Mouse (Mus musculus) limb, embryonic 14.5 days (tissue): ENCODE measurements around the gene Acp2. TPM values are rescaled to one million over a fixed set of nuclear protein-coding genes. Genes with fewer than 3 reads are reported as not detected.
A peak's percentile ranks its signal among the peaks of the same experiment; 100 is the strongest.

ENCODE experiments used
- ATAC-seq: fragments of 200-750 bp; cut with Nextera tagmentation; 2 replicates; pipeline ENCODE4 v1.8.0; 2017; ENCODE audit warnings: low read depth, moderate number of reproducible peaks, moderate TSS enrichment; ENCODE audit not compliant: low FRiP score
- DNase-seq: peaks from one replicate; pipeline ENCODE4 v3.0.0-alpha.2; 2015; ENCODE audit warnings: low spot score
- H3K27ac ChIP-seq: fragments of 300-500 bp; sonication (generic); replicated peaks from 2 replicates; pipeline ENCODE4 v1.5.1; 2014; ENCODE audit warnings: low read depth, mild to moderate bottlenecking, low read length, moderate library complexity, mixed read lengths
- H3K27me3 ChIP-seq: fragments of 300-500 bp; sonication (generic); 2 replicates; pipeline ENCODE4 v1.6.1; 2014; ENCODE audit warnings: low read length, mixed read lengths; ENCODE audit not compliant: control insufficient read depth, insufficient read depth
- H3K36me3 ChIP-seq: fragments of 300-500 bp; sonication (generic); 2 replicates; pipeline ENCODE4 v1.6.1; 2014; ENCODE audit warnings: mild to moderate bottlenecking, low read length, moderate library complexity, mixed read lengths; ENCODE audit not compliant: control insufficient read depth, insufficient read depth
- H3K4me1 ChIP-seq: fragments of 300-500 bp; sonication (generic); 2 replicates; pipeline ENCODE4 v1.6.1; 2014; ENCODE audit warnings: antibody characterized with exemption, low read length, mixed read lengths; ENCODE audit not compliant: control insufficient read depth, insufficient read depth
- H3K4me2 ChIP-seq: fragments of 300-500 bp; sonication (generic); replicated peaks from 2 replicates; pipeline ENCODE4 v1.6.1; 2014; ENCODE audit warnings: low read depth, mild to moderate bottlenecking, low read length, moderate library complexity; ENCODE audit not compliant: severe bottlenecking
- H3K4me3 ChIP-seq: fragments of 300-500 bp; sonication (generic); replicated peaks from 2 replicates; pipeline ENCODE4 v1.5.1; 2014; ENCODE audit warnings: low read length
- H3K9ac ChIP-seq: fragments of 300-500 bp; sonication (generic); 2 replicates; pipeline ENCODE4 v1.6.1; 2014; ENCODE audit warnings: mild to moderate bottlenecking, low read depth, low read length, moderate library complexity; ENCODE audit not compliant: severe bottlenecking
- H3K9me3 ChIP-seq: fragments of 300-500 bp; sonication (generic); 2 replicates; pipeline ENCODE4 v1.6.1; 2016; ENCODE audit warnings: low read length; ENCODE audit not compliant: control insufficient read depth
- POLR2A ChIP-seq: fragments of 200-500 bp; IDR thresholded peaks from 2 replicates; pipeline ENCODE4 v1.8.0; 2012; ENCODE audit warnings: inconsistent platforms, mild to moderate bottlenecking, moderate library complexity, borderline replicate concordance; ENCODE audit not compliant: insufficient read depth, insufficient read length; ENCODE audit errors: extremely low read depth
- WGBS: fragments of 180-500 bp; shearing (Covaris S2); extraction: QIAGEN DNeasy Blood & Tissue Kit; methylation state at CpG from one replicate; pipeline ENCODE4 v1.1.7; 2014; 5-methylcytosine and 5-hydroxymethylcytosine counted together
- polyA plus RNA-seq, 2 experiments: library from polyadenylated mRNA; depleted of rRNA in 1 of 2; stranded (reverse) in 1 of 2; unstranded in 1 of 2; fragments of >200 nt; fragmentation: Nextera tagmentation in 1 of 2; extraction: Ambion mirVana in 1 of 2; gene quantifications; 2 replicates each; pipeline versions ENCODE4 v1.2.1 to v1.2.3; 2012 to 2014

The Acp2 gene
- polyA plus RNA-seq, 2 experiments = 29.9 to 31.6 TPM

DNA sequence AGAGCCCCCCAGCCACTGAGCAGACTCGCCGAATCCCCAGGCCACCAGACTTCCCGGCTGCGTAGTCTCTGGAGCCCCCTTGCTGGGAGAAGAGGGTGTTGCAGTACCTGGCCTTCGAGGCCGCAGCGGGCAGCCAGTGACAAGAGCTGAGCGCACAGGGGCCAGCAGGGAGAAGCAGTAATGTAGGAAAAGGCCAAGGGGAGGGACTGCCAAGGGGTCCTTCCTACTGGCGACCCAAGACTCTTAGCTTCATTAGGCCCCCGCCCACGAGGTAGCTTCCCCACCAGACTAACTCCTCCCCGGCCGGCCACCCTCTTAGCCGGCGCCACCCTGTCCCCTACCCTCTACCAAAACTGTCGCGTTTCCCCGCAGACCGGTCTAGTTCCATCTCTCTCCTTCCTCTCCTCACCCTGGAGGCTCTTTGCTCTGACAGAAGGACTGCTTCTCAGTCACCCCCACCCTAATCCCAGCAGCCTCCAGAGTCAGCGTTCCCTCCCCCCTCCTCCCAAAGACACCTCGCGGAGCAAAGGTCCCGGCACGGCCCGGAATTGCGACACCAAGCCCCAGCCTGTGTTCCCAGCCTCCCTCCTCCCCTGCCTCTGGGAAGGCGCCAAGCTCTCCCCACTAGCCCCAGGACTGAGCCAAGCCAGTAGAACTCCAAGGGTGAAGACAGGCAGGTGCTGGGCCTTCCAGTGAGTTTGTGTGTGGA lies 7.9 kb upstream of the Acp2 start:
- H3K27ac ChIP-seq = 0 out of 2 replicates have a peak overlapping the region, but pooled peaks have one; percentile 22

DNA sequence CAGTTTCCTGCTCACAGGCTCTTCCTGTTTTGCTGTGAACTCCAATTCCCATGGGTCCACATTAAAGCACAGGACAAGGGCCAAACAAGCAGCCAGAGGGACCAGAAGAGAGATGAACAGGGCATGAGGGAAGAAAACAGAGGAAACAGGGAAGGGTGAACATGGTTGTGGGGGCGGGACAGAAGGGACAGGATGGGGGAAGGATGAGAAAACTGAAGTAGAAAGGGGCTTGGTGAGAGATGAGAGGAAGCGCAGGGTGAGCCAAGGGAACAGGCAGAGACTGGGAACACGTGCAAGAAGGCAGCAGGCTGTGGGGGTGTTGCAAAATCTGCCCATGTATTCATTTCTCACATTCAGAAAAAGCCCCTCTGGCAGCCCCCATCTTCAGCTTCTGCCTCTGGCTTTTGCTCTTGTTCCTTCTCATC lies 6.1 kb upstream of the Acp2 start:
- Histone ChIP-seq H3K4me3 (no peak overlapping the region), H3K27ac (no peak overlapping the region), H3K9me3 (no peaks in the 10 kb centered on the region), H3K27me3 (no peaks in the 10 kb centered on the region), H3K9ac (no peak overlapping the region), H3K4me2 (no peak overlapping the region), H3K4me1 (peaks cover 5% of the 10 kb centered on the region), H3K36me3 (no peaks in the 10 kb centered on the region)
- ATAC-seq (no peak), DNase-seq (no peak)
- no peak for TF ChIP-seq POLR2A
- 72% methylated on average over 3 of the region's 3 CpGs for WGBS

More for the DNA sequence above, 7.9 kb upstream of the Acp2 start:
- peak; percentile 79 for ATAC-seq
- WGBS = 1% methylated on average over 27 of the region's 27 CpGs
- no peak for TF ChIP-seq POLR2A
- no peaks in the 10 kb centered on the region for H3K27me3 ChIP-seq
- no peaks in the 10 kb centered on the region for H3K9me3 ChIP-seq
- peak; percentile 49 for DNase-seq
- H3K9ac ChIP-seq = peak overlapping the region; percentile 51
- no peaks in the 10 kb centered on the region for H3K36me3 ChIP-seq
- peak overlapping the region; percentile 33 for H3K4me3 ChIP-seq
- peak overlapping the region; percentile 63 for H3K4me2 ChIP-seq
- H3K4me1 ChIP-seq = peaks cover 3% of the 10 kb centered on the region; the same call in 1 of the 2 replicates

DNA sequence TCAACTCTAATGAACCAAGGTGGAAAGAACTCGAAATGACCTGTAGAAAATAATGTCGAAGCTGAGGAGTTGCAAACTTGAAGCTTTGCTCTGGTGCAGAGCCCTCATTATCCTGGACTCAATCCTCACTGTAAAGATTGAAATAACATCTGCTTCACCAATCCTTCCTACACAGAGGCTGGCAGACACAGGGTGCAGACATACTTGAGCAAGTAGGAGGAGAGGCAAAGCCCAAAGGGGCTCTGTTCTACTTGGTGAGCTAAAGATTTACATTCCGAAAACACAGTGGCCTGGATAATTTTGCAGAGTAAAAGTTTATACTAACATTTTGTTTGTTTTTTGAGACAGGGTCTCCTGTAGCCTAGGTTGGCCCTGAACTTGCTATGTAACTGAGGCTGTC lies 3.8 kb upstream of the Acp2 start:
- 87% methylated on average over 3 of the region's 3 CpGs for WGBS
- H3K27ac ChIP-seq = no peak overlapping the region

DNA sequence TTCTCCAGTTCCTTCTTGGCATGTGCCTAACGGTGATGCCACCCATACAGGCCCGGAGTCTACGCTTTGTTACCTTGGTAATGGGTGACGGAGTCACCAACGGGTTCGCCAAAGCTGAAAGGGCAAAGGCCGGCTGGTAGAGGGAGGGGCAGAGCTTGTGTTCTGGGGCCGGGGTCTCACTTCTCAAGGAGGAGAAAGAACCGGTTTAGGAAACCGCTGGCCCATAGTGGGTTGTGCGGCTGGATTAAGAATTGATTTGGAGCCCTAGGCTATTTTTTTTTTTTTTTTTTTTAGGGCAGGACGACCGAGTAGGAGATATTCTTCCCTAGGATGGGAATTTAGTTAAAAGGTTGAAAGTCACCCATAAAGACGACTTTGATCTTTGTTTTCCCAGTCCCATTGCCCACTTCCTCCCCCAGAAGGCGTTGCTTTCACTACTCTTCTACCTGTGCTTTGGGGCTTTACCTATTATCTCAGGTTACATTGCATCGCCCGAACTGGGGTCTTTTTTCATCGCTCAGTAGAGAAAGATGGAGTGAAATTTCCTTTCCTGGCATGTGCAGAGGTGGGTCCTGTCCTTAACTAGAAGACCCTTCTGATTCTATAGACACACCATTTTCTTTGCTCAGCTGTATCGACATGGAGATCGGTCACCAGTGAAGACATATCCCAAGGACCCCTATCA lies 429 bp downstream of the Acp2 start:
- ATAC-seq = peak; percentile 66
- WGBS = 12% methylated on average over 20 of the region's 20 CpGs
- Histone ChIP-seq H3K9ac (peak overlapping the region; percentile 80), H3K27me3 (no peaks in the 10 kb centered on the region), H3K4me1 (peaks cover 15% of the 10 kb centered on the region), H3K4me2 (peak overlapping the region; percentile 66), H3K36me3 (peaks cover 28% of the 10 kb centered on the region), H3K4me3 (peak overlapping the region; percentile 71), H3K9me3 (no peaks in the 10 kb centered on the region), H3K27ac (peak overlapping the region; percentile 92)
- no peak for DNase-seq
- no peak for TF ChIP-seq POLR2A

More for the DNA sequence above, 3.8 kb upstream of the Acp2 start:
- Histone ChIP-seq H3K27me3 (no peaks in the 10 kb centered on the region), H3K4me3 (no peak overlapping the region), H3K9me3 (no peaks in the 10 kb centered on the region), H3K9ac (no peak overlapping the region), H3K4me2 (no peak overlapping the region), H3K4me1 (peaks cover 17% of the 10 kb centered on the region), H3K36me3 (no peaks in the 10 kb centered on the region)
- DNase-seq (no peak), ATAC-seq (no peak)
- no peak for TF ChIP-seq POLR2A

DNA sequence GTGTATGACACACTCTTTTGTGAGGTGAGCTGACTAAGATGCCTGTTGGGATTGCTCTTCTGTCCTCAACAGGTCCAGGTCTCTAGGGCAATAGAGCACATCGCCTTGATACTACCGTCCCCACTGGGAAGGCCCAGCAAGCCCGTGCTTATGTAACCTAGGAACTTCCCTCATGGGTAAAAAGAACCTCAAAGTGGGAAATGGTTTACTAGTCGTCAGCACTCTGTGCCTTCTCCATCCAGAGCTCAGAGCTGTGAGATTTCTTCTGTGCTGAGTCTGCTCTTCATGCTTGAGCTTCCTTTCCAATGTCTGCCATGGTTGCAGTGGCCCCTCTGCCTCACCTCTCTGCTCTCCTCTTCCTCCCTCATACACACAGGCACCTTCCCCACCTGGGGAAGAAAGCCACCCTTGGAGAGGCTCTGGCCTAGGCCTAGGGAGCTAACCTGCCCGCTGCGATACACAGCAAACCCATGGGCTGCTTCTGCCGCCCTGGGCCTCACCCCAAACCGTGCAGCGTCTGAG lies 3.6 kb downstream of the Acp2 start:
- 88% methylated on average over 9 of the region's 9 CpGs for WGBS
- no peak overlapping the region for H3K4me2 ChIP-seq
- ATAC-seq (no peak), DNase-seq (no peak)
- no peaks in the 10 kb centered on the region for H3K27me3 ChIP-seq
- no peak overlapping the region for H3K27ac ChIP-seq
- no peak overlapping the region for H3K9ac ChIP-seq
- TF ChIP-seq POLR2A = no peak
- peaks cover 15% of the 10 kb centered on the region for H3K4me1 ChIP-seq
- no peaks in the 10 kb centered on the region for H3K9me3 ChIP-seq
- no peak overlapping the region for H3K4me3 ChIP-seq
- peaks cover 57% of the 10 kb centered on the region for H3K36me3 ChIP-seq
